Mouse (Mus musculus): ENCODE data around the gene Etfb.

DNA sequence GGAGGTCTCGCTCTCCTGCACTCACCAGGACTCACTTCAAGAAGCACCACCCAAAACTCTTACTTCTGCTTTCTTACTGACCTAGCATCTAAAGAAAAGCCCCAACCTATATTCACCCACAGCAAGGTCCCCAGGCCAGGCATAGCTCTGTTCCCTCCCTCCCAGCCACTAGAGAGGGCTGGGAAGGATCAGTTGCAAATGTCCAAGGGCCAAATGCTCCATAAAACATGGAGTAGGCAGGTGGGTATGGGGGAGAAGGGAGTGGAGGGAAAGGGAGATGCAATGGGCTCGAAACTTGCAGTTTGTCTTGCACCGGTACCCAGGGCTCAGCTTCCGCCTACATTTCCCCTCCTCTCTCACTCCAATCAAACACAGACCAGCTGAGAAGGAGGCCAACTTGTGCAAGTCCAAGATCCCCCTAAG, 35.7 kb upstream of the Etfb start, which contains the start of gene Siglecg:
- TF ChIP-seq RCOR1 (conservative IDR thresholded peaks at IDR 0.05; ENCODE audit: low read depth, low read length), result 0 out of 2 replicates have a peak, but pooled peaks have one; percentile 9
- TF ChIP-seq PAX5 (IDR thresholded peaks at IDR 0.05; ENCODE audit: low read length), result no peak
- TF ChIP-seq MYC (IDR thresholded peaks at IDR 0.05; ENCODE audit: low read depth, low read length), result no peak
- no peak for TF ChIP-seq USF1 (IDR thresholded peaks at IDR 0.05; ENCODE audit: low read depth, low read length)
- no peak; the same call in 1 of the 2 replicates for TF ChIP-seq SIN3A (IDR thresholded peaks at IDR 0.05; ENCODE audit: low read length)
- no peak for TF ChIP-seq CTCF (conservative IDR thresholded peaks at IDR 0.05 in 1 of 2, IDR thresholded peaks at IDR 0.05 in 1 of 2; ENCODE audit: low read depth in 2 of 2, low read length in 2 of 2)
- TF ChIP-seq EP300 (IDR thresholded peaks at IDR 0.05; ENCODE audit: low read length), result peak; percentile 68
- no peak for TF ChIP-seq NRF1 (IDR thresholded peaks at IDR 0.05; ENCODE audit: low read depth, low read length)
- TF ChIP-seq ZNF384 (IDR thresholded peaks at IDR 0.05; ENCODE audit: low read depth, low read length), result no peak
- TF ChIP-seq POLR2A (IDR thresholded peaks at IDR 0.05; ENCODE audit: low read depth, low read length), result peak; percentile 75
- TF ChIP-seq KAT2A (IDR thresholded peaks at IDR 0.05; ENCODE audit: insufficient replicate concordance, low read length), result no peak

All from CH12.LX (cell line).